Mouse (Mus musculus) brain, adult 10 weeks (tissue): ENCODE data around the gene Wdr83. TPM values are rescaled to one million over a fixed set of nuclear protein-coding genes. Genes with fewer than 3 reads are reported as not detected.

Source experiments
- polyA plus RNA-seq: library from polyadenylated mRNA; stranded (reverse); fragments of 350-450 nt; fragmentation: Illumina TruSeq; extraction: RNeasy Lipid Tissue Mini Kit (QIAGEN cat#74804); gene quantifications from one replicate; pipeline ENCODE4 v1.2.3, GENCODE M21; 2015; ENCODE audit warnings: low read depth, low replicate concordance

The Wdr83 gene
- polyA plus RNA-seq, result 34.9 TPM

GRCm38 (mm10) chr8:85081216-85081555 is at the start of gene Wdr83:
Gene Wdr83, minus strand, starts transcription at chr8:85081306.

GRCm38 (mm10) chr8:85122995-85123394 is 41.9 kb upstream of the Wdr83 start, which contains the start of gene Zfp791:
Gene Zfp791, minus strand, starts transcription at chr8:85123095.

GRCm38 (mm10) chr8:85083108-85083813 is 2.2 kb upstream of the Wdr83 start, which contains the start of gene Man2b1:
Gene Man2b1, plus strand, starts transcription at chr8:85083270.

GRCm38 (mm10) chr8:85080532-85081215 is 432 bp downstream of the Wdr83 start, which contains the start of gene Wdr83os:
Gene Wdr83os, plus strand, starts transcription at chr8:85080740.

GRCm38 (mm10) chr8:85071514-85072281 is 9.4 kb downstream of the Wdr83 start, which contains the start of gene Dhps:
Gene Dhps, plus strand, starts transcription at chr8:85071757.

GRCm38 (mm10) chr8:85067982-85068381 is 13.1 kb downstream of the Wdr83 start, which contains the start of gene Gm5741:
Gene Gm5741, minus strand, starts transcription at chr8:85067982.

GRCm38 (mm10) chr8:85059879-85060616 is 21.1 kb downstream of the Wdr83 start, which contains the start of gene Fbxw9:
Gene Fbxw9, plus strand, starts transcription at chr8:85060055.

GRCm38 (mm10) chr8:85036718-85037365 is 44.3 kb downstream of the Wdr83 start, which contains the start of gene Tnpo2:
Gene Tnpo2, plus strand, starts transcription at chr8:85036915.

GRCm38 (mm10) chr8:85026670-85027515 is 54.2 kb downstream of the Wdr83 start, which contains the start of gene Trir:
Gene Trir, plus strand, starts transcription at chr8:85026823.

GRCm38 (mm10) chr8:85025098-85025932 is 55.8 kb downstream of the Wdr83 start, which contains the start of gene Asna1:
Gene Asna1, minus strand, starts transcription at chr8:85025281.

Other genes with a start within 250 kb of the Wdr83 start
- gene Gadd45gip1, start 249.8 kb downstream of the Wdr83 start, polyA plus RNA-seq, result 31.0 TPM
- 79.6 TPM for gene Rad23a, start 240.6 kb downstream of the Wdr83 start, polyA plus RNA-seq
- gene Calr, start 234.4 kb downstream of the Wdr83 start, polyA plus RNA-seq, result 635 TPM
- gene Farsa, start 224.3 kb downstream of the Wdr83 start, polyA plus RNA-seq, result 39.4 TPM
- gene Syce2, start 209.2 kb downstream of the Wdr83 start, polyA plus RNA-seq, result 5.3 TPM
- gene Gcdh, start 187.4 kb downstream of the Wdr83 start, polyA plus RNA-seq, result 39.4 TPM
- gene Klf1, start 179.4 kb downstream of the Wdr83 start, polyA plus RNA-seq, result not detected
- gene Dnase2a, start 172.7 kb downstream of the Wdr83 start, polyA plus RNA-seq, result 5.7 TPM
- gene Mast1, start 143.9 kb downstream of the Wdr83 start, polyA plus RNA-seq, result 44.7 TPM
- gene Rtbdn, start 134.3 kb downstream of the Wdr83 start, polyA plus RNA-seq, result 1.1 TPM
- gene Gm49661, start 111.9 kb downstream of the Wdr83 start, polyA plus RNA-seq, result not detected
- 473 TPM for gene Prdx2, start 111.7 kb downstream of the Wdr83 start, polyA plus RNA-seq
- gene Rnaseh2a, start 111.5 kb downstream of the Wdr83 start, polyA plus RNA-seq, result 42.3 TPM
- gene Junb, start 102.6 kb downstream of the Wdr83 start, polyA plus RNA-seq, result 57.7 TPM
- gene Hook2, start 90.7 kb downstream of the Wdr83 start, polyA plus RNA-seq, result 10.3 TPM
- gene Best2, start 66.8 kb downstream of the Wdr83 start, polyA plus RNA-seq, result not detected
- 210 TPM for gene Asna1, start 56.0 kb downstream of the Wdr83 start, polyA plus RNA-seq
- 98.7 TPM for gene Trir, start 54.5 kb downstream of the Wdr83 start, polyA plus RNA-seq
- gene Tnpo2, start 44.4 kb downstream of the Wdr83 start, polyA plus RNA-seq, result 86.8 TPM
- 19.6 TPM for gene Fbxw9, start 21.3 kb downstream of the Wdr83 start, polyA plus RNA-seq
- 7.4 TPM for gene Gm5741, start 13.3 kb downstream of the Wdr83 start, polyA plus RNA-seq
- 80.6 TPM for gene Dhps, start 9.5 kb downstream of the Wdr83 start, polyA plus RNA-seq
- 86.9 TPM for gene Wdr83os, start 566 bp downstream of the Wdr83 start, polyA plus RNA-seq
- gene Man2b1, start 2.0 kb upstream of the Wdr83 start, polyA plus RNA-seq, result 29.5 TPM
- gene Zfp791, start 41.8 kb upstream of the Wdr83 start, polyA plus RNA-seq, result 6.6 TPM
- gene Cks1brt, start 70.6 kb upstream of the Wdr83 start, polyA plus RNA-seq, result not detected
- gene Olfr371, start 144.7 kb upstream of the Wdr83 start, polyA plus RNA-seq, result not detected
- gene Orc6, start 218.3 kb upstream of the Wdr83 start, polyA plus RNA-seq, result 45.2 TPM
- 169 TPM for gene Vps35, start 218.5 kb upstream of the Wdr83 start, polyA plus RNA-seq